ENCODE assay signal across 8 mouse cellular contexts in genomic region chr9:107570016-107570415, GRCm38 (mm10). TPM values are rescaled to one million over a fixed set of nuclear protein-coding genes. Genes with fewer than 3 reads are reported as not detected.
DNase-seq lines count a peak whose midpoint lies in the region; ATAC-seq and TF ChIP-seq lines count a peak whose summit lies in the region.

No protein-coding gene starts in this region.

- no peak for TF ChIP-seq CTCF in E14TG2a.4 (conservative IDR thresholded peaks at IDR 0.05; ENCODE audit: low read length)
- TF ChIP-seq CTCF in liver, embryonic 14.5 days (IDR thresholded peaks at IDR 0.05; ENCODE audit: low read depth), result 0 out of 2 replicates have a peak, but pooled peaks have one; percentile 4

- no peak for ATAC-seq in heart, embryonic 11.5 days (replicated peaks; ENCODE audit: insufficient number of reproducible peaks, low FRiP score, low TSS enrichment)
- no peak for ATAC-seq in forebrain, embryonic 16.5 days
- ATAC-seq in liver, embryonic 14.5 days (ENCODE audit: insufficient read depth), result no peak

- no peaks in the 10 kb centered on the region for H3K9me3 ChIP-seq in heart, embryonic 11.5 days (replicated peaks; ENCODE audit: control insufficient read depth, low read length)
- no peaks in the 10 kb centered on the region for H3K9me3 ChIP-seq in E14TG2a.4 (ENCODE audit: low read length)
- H3K9me3 ChIP-seq in forebrain, embryonic 16.5 days (ENCODE audit: control insufficient read depth, low read length), result no peaks in the 10 kb centered on the region
- no peaks in the 10 kb centered on the region for H3K9me3 ChIP-seq in liver, embryonic 14.5 days (ENCODE audit: control insufficient read depth, low read length)

- 53% methylated on average over 13 of the region's 13 CpGs for WGBS in heart, embryonic 11.5 days (ENCODE audit: insufficient replicate concordance)
- 34% methylated on average over 13 of the region's 13 CpGs for WGBS in forebrain, embryonic 16.5 days
- 64% methylated on average over 13 of the region's 13 CpGs for WGBS in liver, embryonic 14.5 days (ENCODE audit: insufficient replicate concordance)

- intact Hi-C loops in heart, postnatal 25 days (cut with DNase I), result no loop called here
- intact Hi-C loops in left cerebral cortex, postnatal 14 days (cut with DNase I), result no loop called here

- H3K4me3 ChIP-seq in heart, embryonic 11.5 days (ENCODE audit: low read depth, low read length), result peak overlapping the region; percentile 85
- H3K4me3 ChIP-seq in E14TG2a.4 (replicated peaks; ENCODE audit: low read length), result peak overlapping the region; percentile 89
- peak overlapping the region; percentile 83 for H3K4me3 ChIP-seq in forebrain, embryonic 16.5 days (replicated peaks; ENCODE audit: low read length)
- H3K4me3 ChIP-seq in liver, embryonic 14.5 days (ENCODE audit: insufficient read depth in 1 of 2, low read depth in 2 of 2, low read length in 2 of 2), result peak overlapping the region; percentile 86 to 88

- no peak for TF ChIP-seq EP300 in liver, embryonic 14.5 days (IDR thresholded peaks at IDR 0.05; ENCODE audit: low read depth)

- H3K27me3 ChIP-seq in heart, embryonic 11.5 days (ENCODE audit: control insufficient read depth, insufficient read depth, low read length), result no peaks in the 10 kb centered on the region
- peaks cover 28% of the 10 kb centered on the region for H3K27me3 ChIP-seq in E14TG2a.4 (ENCODE audit: insufficient read depth, low read length)
- H3K27me3 ChIP-seq in forebrain, embryonic 16.5 days (replicated peaks; ENCODE audit: control insufficient read depth, insufficient read depth, low read length), result no peaks in the 10 kb centered on the region
- H3K27me3 ChIP-seq in liver, embryonic 14.5 days (ENCODE audit: control insufficient read depth, insufficient read depth, low read length), result no peaks in the 10 kb centered on the region

- peak overlapping the region; percentile 93 for H3K4me2 ChIP-seq in heart, embryonic 11.5 days
- peak overlapping the region; percentile 95 for H3K4me2 ChIP-seq in forebrain, embryonic 16.5 days (ENCODE audit: low read length)
- peak overlapping the region; percentile 85 for H3K4me2 ChIP-seq in liver, embryonic 14.5 days (ENCODE audit: low read depth)

- H3K4me1 ChIP-seq in heart, embryonic 11.5 days (ENCODE audit: control insufficient read depth, insufficient read depth, low read length), result peaks cover 38% of the 10 kb centered on the region
- H3K4me1 ChIP-seq in E14TG2a.4 (replicated peaks; ENCODE audit: low read depth, low read length), result peaks cover 65% of the 10 kb centered on the region
- peaks cover 38% of the 10 kb centered on the region for H3K4me1 ChIP-seq in forebrain, embryonic 16.5 days (replicated peaks; ENCODE audit: control insufficient read depth, insufficient read depth, low read length)
- H3K4me1 ChIP-seq in liver, embryonic 14.5 days (replicated peaks; ENCODE audit: control insufficient read depth in 2 of 2, insufficient read depth in 2 of 2, low read length in 1 of 2), result peaks cover 42 to 56% of the 10 kb centered on the region in 2 experiments

- H3K27ac ChIP-seq in heart, embryonic 11.5 days (ENCODE audit: low read depth, low read length), result peak overlapping the region; percentile 86
- H3K27ac ChIP-seq in forebrain, embryonic 16.5 days (ENCODE audit: low read length), result no peak overlapping the region
- H3K27ac ChIP-seq in liver, embryonic 14.5 days, result peak overlapping the region; percentile 84

- H3K9ac ChIP-seq in heart, embryonic 11.5 days (ENCODE audit: low read depth, low read length), result peak overlapping the region; percentile 92
- H3K9ac ChIP-seq in forebrain, embryonic 16.5 days (replicated peaks; ENCODE audit: low read depth, low read length), result peak overlapping the region; percentile 88
- peak overlapping the region; percentile 87 for H3K9ac ChIP-seq in liver, embryonic 14.5 days (replicated peaks)

- H3K36me3 ChIP-seq in heart, embryonic 11.5 days (ENCODE audit: control insufficient read depth, insufficient read depth, low read length), result peaks cover 20% of the 10 kb centered on the region
- H3K36me3 ChIP-seq in E14TG2a.4 (ENCODE audit: insufficient read depth, low read length), result peaks cover 33% of the 10 kb centered on the region
- H3K36me3 ChIP-seq in forebrain, embryonic 16.5 days (ENCODE audit: control insufficient read depth, insufficient read depth), result peaks cover 28% of the 10 kb centered on the region
- H3K36me3 ChIP-seq in liver, embryonic 14.5 days (replicated peaks; ENCODE audit: control insufficient read depth, insufficient read depth, low read depth), result peaks cover 12% of the 10 kb centered on the region

- DNase-seq in heart, postnatal 25 days (ENCODE audit: low spot score), result no peak
- DNase-seq in liver, embryonic 14.5 days (ENCODE audit: low read depth in 3 of 3, low spot score in 3 of 3), result no peak
- no peak for DNase-seq in layer of hippocampus, postnatal 10 days (ENCODE audit: low spot score in 2 of 2)
- no peak for DNase-seq in left cerebral cortex, postnatal 14 days (ENCODE audit: low spot score in 2 of 2)
- DNase-seq in cerebellum, adult 9-10 months, result no peak

RNA-seq across cellular contexts. Expression of gene Hyal2, which starts 2.3 kb away (rescaled TPM):
- 105 and 117 TPM in 2 replicates for polyA plus RNA-seq in heart, embryonic 11.5 days (2014; fragmentation: Nextera tagmentation; extraction: Ambion mirVana)
- 10 to 100 TPM; 35.4 to 36.2 TPM for total RNA-seq in heart, postnatal 25 days (2021)
- polyA plus RNA-seq in forebrain, embryonic 16.5 days (2015; fragmentation: Nextera tagmentation; extraction: Ambion mirVana), result 69.7 and 74.5 TPM in 2 replicates
- polyA plus RNA-seq in liver, embryonic 14.5 days (2012; rRNA removed), result 19.9 and 26.2 TPM in 2 replicates
- 47.0 and 51.3 TPM in 2 replicates for polyA plus RNA-seq in liver, embryonic 14.5 days (2014; fragmentation: Nextera tagmentation; extraction: Ambion mirVana)
- total RNA-seq in layer of hippocampus, postnatal 10 days (2021), result 10 to 100 TPM; 19.8 to 21.0 TPM
- 10 to 100 TPM; 13.0 to 16.2 TPM for total RNA-seq in left cerebral cortex, postnatal 14 days (2021)

RNA-seq across cellular contexts. Expression of gene Hyal1, which starts 6.7 kb away (rescaled TPM):
- polyA plus RNA-seq in heart, embryonic 11.5 days (2014; fragmentation: Nextera tagmentation; extraction: Ambion mirVana), result 3.4 and 3.5 TPM in 2 replicates
- total RNA-seq in heart, postnatal 25 days (2021), result 1 to 10 TPM; 5.3 TPM
- 6.9 and 7.2 TPM in 2 replicates for polyA plus RNA-seq in forebrain, embryonic 16.5 days (2015; fragmentation: Nextera tagmentation; extraction: Ambion mirVana)
- 1.2 and 1.3 TPM in 2 replicates for polyA plus RNA-seq in liver, embryonic 14.5 days (2012; rRNA removed)
- polyA plus RNA-seq in liver, embryonic 14.5 days (2014; fragmentation: Nextera tagmentation; extraction: Ambion mirVana), result 1.2 and 1.4 TPM in 2 replicates
- total RNA-seq in layer of hippocampus, postnatal 10 days (2021), result 1 to 10 TPM; 3.7 to 4.2 TPM
- 1 to 10 TPM; 4.9 to 6.3 TPM for total RNA-seq in left cerebral cortex, postnatal 14 days (2021)

RNA-seq across cellular contexts. Expression of gene Tusc2, which starts 7.0 kb away (rescaled TPM):
- 60.4 and 63.3 TPM in 2 replicates for polyA plus RNA-seq in heart, embryonic 11.5 days (2014; fragmentation: Nextera tagmentation; extraction: Ambion mirVana)
- 10 to 100 TPM; 28.6 to 30.4 TPM for total RNA-seq in heart, postnatal 25 days (2021)
- 93.2 and 98.5 TPM in 2 replicates for polyA plus RNA-seq in forebrain, embryonic 16.5 days (2015; fragmentation: Nextera tagmentation; extraction: Ambion mirVana)
- 20.3 and 22.6 TPM in 2 replicates for polyA plus RNA-seq in liver, embryonic 14.5 days (2012; rRNA removed)
- polyA plus RNA-seq in liver, embryonic 14.5 days (2014; fragmentation: Nextera tagmentation; extraction: Ambion mirVana), result 39.7 and 40.4 TPM in 2 replicates
- 10 to 100 TPM; 58.3 to 66.6 TPM for total RNA-seq in layer of hippocampus, postnatal 10 days (2021)
- total RNA-seq in left cerebral cortex, postnatal 14 days (2021), result 10 to 100 TPM; 77.2 to 79.0 TPM

RNA-seq across cellular contexts. Expression of gene Naa80, which starts 8.7 kb away (rescaled TPM):
- 12.2 and 15.2 TPM in 2 replicates for polyA plus RNA-seq in heart, embryonic 11.5 days (2014; fragmentation: Nextera tagmentation; extraction: Ambion mirVana)
- 10 to 100 TPM; 14.0 to 18.4 TPM for total RNA-seq in heart, postnatal 25 days (2021)
- polyA plus RNA-seq in forebrain, embryonic 16.5 days (2015; fragmentation: Nextera tagmentation; extraction: Ambion mirVana), result 16.2 and 16.9 TPM in 2 replicates
- 11.4 and 16.9 TPM in 2 replicates for polyA plus RNA-seq in liver, embryonic 14.5 days (2012; rRNA removed)
- 8.9 and 11.8 TPM in 2 replicates for polyA plus RNA-seq in liver, embryonic 14.5 days (2014; fragmentation: Nextera tagmentation; extraction: Ambion mirVana)
- total RNA-seq in layer of hippocampus, postnatal 10 days (2021), result 10 to 100 TPM; 10.7 to 11.9 TPM
- 1 to 10 TPM; 8.7 TPM for total RNA-seq in left cerebral cortex, postnatal 14 days (2021)

RNA-seq across cellular contexts. Expression of gene Hyal3, which starts 10.6 kb away (rescaled TPM):
- polyA plus RNA-seq in heart, embryonic 11.5 days (2014; fragmentation: Nextera tagmentation; extraction: Ambion mirVana), result 0.14 and 0.33 TPM in 2 replicates
- total RNA-seq in heart, postnatal 25 days (2021), result under 1 TPM; 0.45 to 0.62 TPM
- polyA plus RNA-seq in forebrain, embryonic 16.5 days (2015; fragmentation: Nextera tagmentation; extraction: Ambion mirVana), result 1.4 TPM in 2 replicates
- 0.45 and 0.80 TPM in 2 replicates for polyA plus RNA-seq in liver, embryonic 14.5 days (2012; rRNA removed)
- polyA plus RNA-seq in liver, embryonic 14.5 days (2014; fragmentation: Nextera tagmentation; extraction: Ambion mirVana), result 0.69 and 0.87 TPM in 2 replicates
- total RNA-seq in layer of hippocampus, postnatal 10 days (2021), result 1 to 10 TPM; 1.2 to 1.7 TPM
- total RNA-seq in left cerebral cortex, postnatal 14 days (2021), result 1 to 10 TPM in 1 of 2 experiments, under 1 TPM in 1; 0.78 to 1.4 TPM
